Mouse (Mus musculus) kidney, adult 2 months (tissue): ENCODE measurements around the gene Fbxo22.
"Not testable (repeated sequence)": the region's sequence is repeated elsewhere in the genome, so short reads cannot be mapped to it uniquely, and the experiment has no call there.

Experiments used
- CTCF ChIP-seq: fragments of 200-500 bp; conservative IDR thresholded peaks from 2 replicates; pipeline ENCODE4 v1.5.1; 2011; ENCODE audit warnings: low read depth, mild to moderate bottlenecking, control low read depth, low read length, moderate library complexity, mixed read lengths; ENCODE audit not compliant: insufficient read depth, insufficient read length
- POLR2A ChIP-seq: fragments of 200-500 bp; IDR thresholded peaks from one replicate; pipeline ENCODE4 v1.6.1; 2011; ENCODE audit warnings: low read depth, low read length, control low read depth

GRCm38 (mm10) chr9:55252097-55252496, 43.4 kb downstream of the Fbxo22 start:
- TF ChIP-seq CTCF: peak; percentile 37
- TF ChIP-seq POLR2A: not testable (repeated sequence)
